Mouse (Mus musculus): ENCODE results near the gene Mef2b.

GRCm38 (mm10) chr8:70188707-70189106 is 49.2 kb downstream of the Mef2b start:
- no peak for TF ChIP-seq CTCF (IDR thresholded peaks at IDR 0.05; ENCODE audit: extremely low read depth, insufficient read depth, insufficient read length, insufficient replicate concordance)
- TF ChIP-seq POLR2A (IDR thresholded peaks at IDR 0.05; ENCODE audit: low read depth, low read length): no peak
